Mouse (Mus musculus): Measurements from ENCODE around the gene Kif14. TPM values are rescaled to one million over a fixed set of nuclear protein-coding genes. Genes with fewer than 3 reads are reported as not detected.

Kif14 gene
- polyA plus RNA-seq, 1 experiment from 2014 or later: 4.5 TPM

DNA sequence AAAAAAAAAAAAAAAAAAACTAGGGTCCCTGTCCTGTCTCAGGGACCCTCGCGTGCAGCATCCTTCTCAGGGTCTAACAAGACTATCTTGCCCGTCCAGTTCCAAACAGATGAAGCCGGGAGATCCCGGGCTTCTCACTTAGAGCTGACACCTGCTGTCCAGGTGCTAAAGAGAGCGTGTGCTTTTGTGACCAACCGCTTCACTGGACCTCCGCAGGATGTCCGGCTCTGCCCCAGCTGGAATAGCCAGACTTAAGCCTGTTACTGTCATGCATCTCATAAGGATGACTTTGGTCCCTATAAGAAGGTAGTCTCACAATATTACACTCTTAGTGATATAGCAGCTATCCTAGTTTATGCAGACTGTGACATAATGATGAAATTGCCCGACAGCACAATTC is 105.4 kb downstream of the Kif14 start:
- WGBS: 90% methylated on average over 10 of the region's 10 CpGs
- H3K27ac ChIP-seq (replicated peaks in 1 of 2; ENCODE audit: control insufficient read depth in 1 of 2, insufficient read depth in 1 of 2, low read depth in 2 of 2, low read length in 2 of 2): no peak overlapping the region
- H3K9me3 ChIP-seq (ENCODE audit: control insufficient read depth, low read length): no peaks in the 10 kb centered on the region
- ATAC-seq (ENCODE audit: insufficient number of reproducible peaks, insufficient read depth, low FRiP score, low read depth): no peak
- H3K9ac ChIP-seq (ENCODE audit: low read length): no peak overlapping the region
- H3K4me3 ChIP-seq (ENCODE audit: control insufficient read depth in 1 of 2, insufficient read depth in 1 of 2, low read depth in 1 of 2, low read length in 2 of 2): no peak overlapping the region
- no peaks in the 10 kb centered on the region for H3K36me3 ChIP-seq (ENCODE audit: control insufficient read depth, insufficient read depth, low read length)
- H3K4me1 ChIP-seq (ENCODE audit: control insufficient read depth in 2 of 2, insufficient read depth in 2 of 2, low read length in 2 of 2): peaks cover 5 to 7% of the 10 kb centered on the region in 2 experiments; a peak in 3 of 4 replicates
- H3K27me3 ChIP-seq (ENCODE audit: control insufficient read depth, insufficient read depth, low read length): no peaks in the 10 kb centered on the region
- no peak overlapping the region for H3K4me2 ChIP-seq (ENCODE audit: low read length)

DNA sequence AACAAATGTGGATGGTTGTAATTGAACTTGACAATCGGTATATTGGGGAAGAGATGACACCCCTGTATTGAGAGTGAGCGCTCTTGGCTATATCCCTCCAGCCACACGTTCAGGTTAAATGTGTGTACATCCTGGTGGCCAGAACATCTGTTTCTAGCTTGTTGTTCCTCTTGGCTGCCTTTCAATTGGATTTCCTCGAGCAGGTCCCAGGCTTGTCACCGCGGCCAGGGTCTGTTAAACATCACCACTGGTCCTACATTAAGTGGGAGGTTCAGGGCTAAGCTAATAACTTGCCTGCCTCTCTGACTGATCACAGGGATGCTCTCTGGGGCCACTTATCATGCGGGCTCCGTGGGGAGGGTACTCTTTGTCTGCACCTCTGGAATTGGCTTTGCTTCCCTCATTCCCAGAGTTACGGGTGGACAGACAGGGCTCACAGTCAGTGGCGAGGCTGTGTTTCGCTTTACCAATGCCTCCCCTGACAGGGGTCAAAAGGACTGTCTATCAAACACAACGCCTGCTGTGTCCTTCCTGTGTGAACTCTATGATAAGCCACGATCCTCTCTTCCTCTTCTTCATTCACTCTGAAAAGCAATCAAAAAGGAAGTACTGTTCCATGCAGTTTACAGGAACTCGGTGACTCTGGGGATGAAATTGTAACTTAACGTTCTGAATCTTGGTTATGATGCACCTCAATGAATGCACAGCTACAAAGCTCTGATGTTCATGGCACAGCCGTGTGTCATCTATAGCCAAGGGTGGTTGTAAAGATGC is 111.9 kb downstream of the Kif14 start:
- Histone ChIP-seq H3K9me3 (ENCODE audit: control insufficient read depth, low read length) (no peaks in the 10 kb centered on the region), H3K27ac (replicated peaks in 1 of 2; ENCODE audit: control insufficient read depth in 1 of 2, insufficient read depth in 1 of 2, low read depth in 2 of 2, low read length in 2 of 2) (no peak overlapping the region), H3K4me3 (ENCODE audit: control insufficient read depth in 1 of 2, insufficient read depth in 1 of 2, low read depth in 1 of 2, low read length in 2 of 2) (0 out of 4 replicates have a peak overlapping the region, but pooled peaks of 1 of the 2 experiments have one; percentile 7), H3K27me3 (ENCODE audit: control insufficient read depth, insufficient read depth, low read length) (0 out of 2 replicates have a peak, but pooled peaks cover 3% of the 10 kb centered on the region), H3K9ac (ENCODE audit: low read length) (no peak overlapping the region), H3K36me3 (ENCODE audit: control insufficient read depth, insufficient read depth, low read length) (no peaks in the 10 kb centered on the region), H3K4me2 (ENCODE audit: low read length) (peak overlapping the region; percentile 53), H3K4me1 (ENCODE audit: control insufficient read depth in 2 of 2, insufficient read depth in 2 of 2, low read length in 2 of 2) (peaks cover 5 to 7% of the 10 kb centered on the region in 2 experiments; a peak in 3 of 4 replicates)
- WGBS: 21% methylated on average over 16 of the region's 16 CpGs
- ATAC-seq (ENCODE audit: insufficient number of reproducible peaks, insufficient read depth, low FRiP score, low read depth): no peak

DNA sequence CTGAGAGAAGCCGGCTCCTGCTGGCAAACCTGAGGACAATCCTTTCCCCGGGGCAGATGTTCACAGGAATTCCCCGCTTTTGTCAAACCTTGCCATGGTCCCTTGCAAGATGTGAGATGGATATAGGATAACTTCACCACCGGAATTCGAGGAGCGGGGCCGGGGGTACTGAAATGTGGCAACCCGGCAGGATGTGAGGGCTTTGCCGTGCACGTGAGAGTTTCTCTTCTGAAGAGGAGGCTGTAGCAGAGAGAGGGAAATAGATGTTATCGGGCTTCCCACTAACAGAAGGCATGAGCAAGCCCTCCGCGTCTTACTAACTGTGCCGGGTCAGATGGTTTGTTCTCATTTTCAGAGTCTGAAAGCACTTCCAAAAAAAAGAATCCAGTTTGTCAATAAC is 113.2 kb downstream of the Kif14 start:
- H3K36me3 ChIP-seq (ENCODE audit: control insufficient read depth, insufficient read depth, low read length): no peaks in the 10 kb centered on the region
- WGBS: 68% methylated on average over 14 of the region's 14 CpGs
- ATAC-seq (ENCODE audit: insufficient number of reproducible peaks, insufficient read depth, low FRiP score, low read depth): no peak
- H3K9me3 ChIP-seq (ENCODE audit: control insufficient read depth, low read length): no peaks in the 10 kb centered on the region
- H3K4me3 ChIP-seq (ENCODE audit: control insufficient read depth in 1 of 2, insufficient read depth in 1 of 2, low read depth in 1 of 2, low read length in 2 of 2): no peak overlapping the region
- H3K4me1 ChIP-seq (ENCODE audit: control insufficient read depth in 2 of 2, insufficient read depth in 2 of 2, low read length in 2 of 2): peaks cover 5 to 7% of the 10 kb centered on the region in 2 experiments; a peak in 3 of 4 replicates
- 0 out of 2 replicates have a peak, but pooled peaks cover 3% of the 10 kb centered on the region for H3K27me3 ChIP-seq (ENCODE audit: control insufficient read depth, insufficient read depth, low read length)
- no peak overlapping the region for H3K4me2 ChIP-seq (ENCODE audit: low read length)
- no peak overlapping the region for H3K9ac ChIP-seq (ENCODE audit: low read length)
- H3K27ac ChIP-seq (replicated peaks in 1 of 2; ENCODE audit: control insufficient read depth in 1 of 2, insufficient read depth in 1 of 2, low read depth in 2 of 2, low read length in 2 of 2): no peak overlapping the region

GRCm38 (mm10) chr1:136580266-136580665 is 114.1 kb downstream of the Kif14 start:
- H3K36me3 ChIP-seq (ENCODE audit: control insufficient read depth, insufficient read depth, low read length): no peaks in the 10 kb centered on the region
- H3K4me1 ChIP-seq (ENCODE audit: control insufficient read depth in 2 of 2, insufficient read depth in 2 of 2, low read length in 2 of 2): peaks cover 5 to 7% of the 10 kb centered on the region in 2 experiments; a peak in 3 of 4 replicates
- no peaks in the 10 kb centered on the region for H3K9me3 ChIP-seq (ENCODE audit: control insufficient read depth, low read length)
- 78% methylated on average over 8 of the region's 8 CpGs for WGBS
- no peak overlapping the region for H3K4me2 ChIP-seq (ENCODE audit: low read length)
- H3K27me3 ChIP-seq (ENCODE audit: control insufficient read depth, insufficient read depth, low read length): 0 out of 2 replicates have a peak, but pooled peaks cover 3% of the 10 kb centered on the region
- ATAC-seq (ENCODE audit: insufficient number of reproducible peaks, insufficient read depth, low FRiP score, low read depth): no peak
- no peak overlapping the region for H3K27ac ChIP-seq (replicated peaks in 1 of 2; ENCODE audit: control insufficient read depth in 1 of 2, insufficient read depth in 1 of 2, low read depth in 2 of 2, low read length in 2 of 2)
- H3K4me3 ChIP-seq (ENCODE audit: control insufficient read depth in 1 of 2, insufficient read depth in 1 of 2, low read depth in 1 of 2, low read length in 2 of 2): no peak overlapping the region
- no peak overlapping the region for H3K9ac ChIP-seq (ENCODE audit: low read length)

Other genes starting within 250 kb of the Kif14 start
- 0.08 and 0.30 TPM in 2 replicates for gene Inava, start 232.1 kb upstream of the Kif14 start, polyA plus RNA-seq (2014; fragmentation: Nextera tagmentation; extraction: Ambion mirVana)
- gene Gpr25, start 205.5 kb upstream of the Kif14 start, polyA plus RNA-seq (2014; fragmentation: Nextera tagmentation; extraction: Ambion mirVana): not detected in 2 replicates
- 12.8 and 13.0 TPM in 2 replicates for gene Camsap2, start 120.2 kb upstream of the Kif14 start, polyA plus RNA-seq (2014; fragmentation: Nextera tagmentation; extraction: Ambion mirVana)
- 11.2 and 12.5 TPM in 2 replicates for gene Ddx59, start 51.1 kb upstream of the Kif14 start, polyA plus RNA-seq (2014; fragmentation: Nextera tagmentation; extraction: Ambion mirVana)
- 13.2 and 14.1 TPM in 2 replicates for gene Zfp281, start 158.6 kb downstream of the Kif14 start, polyA plus RNA-seq (2014; fragmentation: Nextera tagmentation; extraction: Ambion mirVana)